Mouse (Mus musculus) stomach, postnatal 0 days (tissue): ENCODE measurements around the gene Anxa1. TPM values are rescaled to one million over a fixed set of nuclear protein-coding genes. Genes with fewer than 3 reads are reported as not detected.

Source experiments
- ATAC-seq: fragments of 200-750 bp; cut with Nextera tagmentation; 2 replicates; pipeline ENCODE4 v1.8.0; 2017; ENCODE audit not compliant: low FRiP score, low TSS enrichment
- DNase-seq: peaks from one replicate; pipeline ENCODE4 v3.0.0-alpha.2; 2016; ENCODE audit warnings: low spot score
- H3K27ac ChIP-seq: fragments of 300-500 bp; sonication (generic); replicated peaks from 2 replicates; pipeline ENCODE4 v1.5.1; 2014; ENCODE audit warnings: mild to moderate bottlenecking, control low read depth
- H3K27me3 ChIP-seq: fragments of 300-500 bp; sonication (generic); 2 replicates; pipeline ENCODE4 v1.6.1; 2014; ENCODE audit warnings: low read length; ENCODE audit not compliant: control insufficient read depth, insufficient read depth
- H3K36me3 ChIP-seq: fragments of 300-500 bp; sonication (generic); 2 replicates; pipeline ENCODE4 v1.6.1; 2014; ENCODE audit warnings: low read length, mixed read lengths; ENCODE audit not compliant: control insufficient read depth, insufficient read depth
- H3K4me1 ChIP-seq: fragments of 300-500 bp; sonication (generic); replicated peaks from 2 replicates; pipeline ENCODE4 v1.6.1; 2014; ENCODE audit warnings: antibody characterized with exemption; ENCODE audit not compliant: control insufficient read depth, insufficient read depth
- H3K4me2 ChIP-seq: fragments of 300-500 bp; sonication (generic); replicated peaks from 2 replicates; pipeline ENCODE4 v1.6.1; 2014; ENCODE audit warnings: low read depth, mild to moderate bottlenecking, control low read depth, moderate library complexity
- H3K4me3 ChIP-seq: fragments of 300-500 bp; sonication (generic); 2 replicates; pipeline ENCODE4 v1.5.1; 2014; ENCODE audit warnings: low read depth, low read length, control low read depth
- H3K9ac ChIP-seq: fragments of 300-500 bp; sonication (generic); 2 replicates; pipeline ENCODE4 v1.6.1; 2014; ENCODE audit warnings: mild to moderate bottlenecking, low read length, control low read depth, mixed read lengths
- H3K9me3 ChIP-seq: fragments of 300-500 bp; sonication (generic); 2 replicates; pipeline ENCODE4 v1.6.1; 2016; ENCODE audit warnings: low read length; ENCODE audit not compliant: control insufficient read depth
- CTCF ChIP-seq: IDR thresholded peaks from 2 replicates; pipeline ENCODE4 v1.5.1; 2016; ENCODE audit warnings: antibody characterized with exemption, low read depth, mild to moderate bottlenecking, moderate library complexity
- EP300 ChIP-seq: optimal IDR thresholded peaks from 2 replicates; pipeline ENCODE3; 2016; ENCODE audit warnings: antibody characterized with exemption
- WGBS: fragments of 180-500 bp; shearing (Covaris S2); extraction: QIAGEN DNeasy Blood & Tissue Kit; methylation state at CpG from one replicate; pipeline ENCODE4 v1.1.7; 2014; 5-methylcytosine and 5-hydroxymethylcytosine counted together
- polyA plus RNA-seq: library from polyadenylated mRNA; unstranded; fragments of >200 nt; fragmentation: Nextera tagmentation; extraction: Ambion mirVana; gene quantifications from 2 replicates; pipeline ENCODE4 v1.2.1, GENCODE M21; 2015

The Anxa1 gene
- polyA plus RNA-seq, 1 experiment from 2014 or later: 666 TPM

DNA sequence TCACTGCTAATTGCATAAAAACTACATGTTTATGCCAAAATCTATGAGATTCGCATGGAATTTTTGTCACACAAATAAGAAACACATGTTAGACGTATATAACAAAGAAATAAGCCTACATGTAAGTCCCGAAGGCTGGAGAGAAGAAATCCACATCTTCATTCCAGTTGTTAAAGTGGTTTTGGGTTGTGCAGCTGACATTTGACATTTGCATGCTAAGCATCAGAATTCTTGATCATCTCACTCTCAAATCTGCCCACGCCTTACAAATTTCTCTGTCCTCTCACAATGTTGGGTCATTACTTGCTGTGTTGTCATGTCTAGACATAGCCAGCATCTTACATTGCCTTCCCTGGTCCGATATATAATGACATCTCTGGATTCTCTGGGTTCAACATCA, 24.2 kb downstream of the Anxa1 start:
- H3K4me3 ChIP-seq: no peak overlapping the region
- 71% methylated on average over 5 of the region's 5 CpGs for WGBS
- no peaks in the 10 kb centered on the region for H3K4me1 ChIP-seq
- no peak for DNase-seq
- H3K4me2 ChIP-seq: no peak overlapping the region
- ATAC-seq: no peak
- no peaks in the 10 kb centered on the region for H3K36me3 ChIP-seq
- TF ChIP-seq CTCF: no peak
- TF ChIP-seq EP300: no peak
- no peak overlapping the region for H3K9ac ChIP-seq
- H3K9me3 ChIP-seq: no peaks in the 10 kb centered on the region
- H3K27me3 ChIP-seq: no peaks in the 10 kb centered on the region
- no peak overlapping the region for H3K27ac ChIP-seq

DNA sequence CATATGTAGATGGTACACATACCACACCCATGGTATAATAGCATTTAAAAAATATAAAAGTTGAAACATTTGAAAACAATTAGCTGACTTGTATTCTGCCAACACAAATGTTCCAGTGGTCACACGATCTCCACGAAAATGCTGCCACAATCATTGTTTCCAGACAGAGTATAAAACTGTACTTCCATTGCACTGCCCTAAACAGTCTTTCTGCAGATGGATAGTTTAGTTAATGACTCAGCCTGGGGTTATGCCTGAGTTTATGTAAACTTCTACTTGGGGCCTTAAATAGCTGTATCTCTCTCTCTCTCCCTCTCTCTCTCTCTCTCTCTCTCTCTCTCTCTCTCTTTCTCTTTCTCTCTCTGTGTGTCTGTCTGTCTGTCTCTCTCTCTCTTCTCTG, 24.7 kb downstream of the Anxa1 start:
- DNase-seq (no peak), ATAC-seq (no peak)
- Histone ChIP-seq H3K4me3 (no peak overlapping the region), H3K4me2 (no peak overlapping the region), H3K4me1 (no peaks in the 10 kb centered on the region), H3K9me3 (no peaks in the 10 kb centered on the region), H3K27me3 (no peaks in the 10 kb centered on the region), H3K36me3 (no peaks in the 10 kb centered on the region), H3K9ac (no peak overlapping the region), H3K27ac (no peak overlapping the region)
- WGBS: 35% methylated on average over 2 of the region's 2 CpGs
- TF ChIP-seq EP300 (no peak), CTCF (no peak)

DNA sequence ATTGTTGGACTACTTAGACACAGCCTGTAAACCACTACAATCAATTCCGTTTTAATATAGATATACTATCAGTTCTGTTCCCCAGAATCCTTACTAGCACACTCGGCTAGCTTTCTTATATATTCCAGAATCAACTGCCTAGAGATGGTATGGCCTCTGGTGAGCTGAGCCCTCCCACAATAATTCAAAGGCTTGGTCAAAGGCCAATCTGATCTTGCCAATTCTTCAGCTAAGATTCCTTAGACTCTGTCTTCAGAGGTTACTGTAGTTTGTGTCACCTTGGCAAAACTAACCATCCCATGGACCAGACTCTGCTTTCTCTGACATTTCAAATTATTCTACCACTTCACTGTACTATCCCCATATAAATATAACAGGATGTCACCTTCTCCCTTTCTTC, 25.4 kb downstream of the Anxa1 start:
- no peak for ATAC-seq
- H3K4me3 ChIP-seq: no peak overlapping the region
- no peak overlapping the region for H3K9ac ChIP-seq
- TF ChIP-seq EP300 (no peak), CTCF (no peak)
- no peaks in the 10 kb centered on the region for H3K4me1 ChIP-seq
- no peaks in the 10 kb centered on the region for H3K9me3 ChIP-seq
- H3K27me3 ChIP-seq: no peaks in the 10 kb centered on the region
- DNase-seq: no peak
- H3K36me3 ChIP-seq: no peaks in the 10 kb centered on the region
- 81% methylated on average over 2 of the region's 2 CpGs for WGBS
- no peak overlapping the region for H3K4me2 ChIP-seq
- H3K27ac ChIP-seq: no peak overlapping the region

DNA sequence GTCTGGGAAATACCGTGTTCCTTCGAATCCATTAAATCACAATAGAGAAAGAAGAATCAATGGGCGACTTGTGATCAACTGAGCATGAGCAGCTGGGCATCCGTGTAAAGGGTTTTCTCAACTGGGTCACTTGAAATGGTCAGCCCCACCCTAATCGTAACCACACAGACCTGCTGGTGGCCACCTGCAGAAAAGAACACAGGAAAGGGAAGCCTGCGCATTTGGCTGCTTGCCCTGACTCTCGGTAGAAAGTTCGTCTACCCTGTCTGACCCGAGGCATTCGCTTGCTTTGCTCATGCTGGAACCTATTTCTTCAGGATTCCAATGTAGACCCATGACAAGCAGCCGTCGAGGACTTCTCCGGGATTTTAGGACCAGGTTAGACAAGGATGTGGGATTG, 25.8 kb downstream of the Anxa1 start:
- H3K4me2 ChIP-seq: no peak overlapping the region
- H3K9ac ChIP-seq: no peak overlapping the region
- H3K36me3 ChIP-seq: no peaks in the 10 kb centered on the region
- no peak for DNase-seq
- no peaks in the 10 kb centered on the region for H3K4me1 ChIP-seq
- TF ChIP-seq CTCF (no peak), EP300 (no peak)
- H3K9me3 ChIP-seq: no peaks in the 10 kb centered on the region
- WGBS: 84% methylated on average over 13 of the region's 13 CpGs
- no peaks in the 10 kb centered on the region for H3K27me3 ChIP-seq
- H3K27ac ChIP-seq: no peak overlapping the region
- no peak overlapping the region for H3K4me3 ChIP-seq
- no peak for ATAC-seq

DNA sequence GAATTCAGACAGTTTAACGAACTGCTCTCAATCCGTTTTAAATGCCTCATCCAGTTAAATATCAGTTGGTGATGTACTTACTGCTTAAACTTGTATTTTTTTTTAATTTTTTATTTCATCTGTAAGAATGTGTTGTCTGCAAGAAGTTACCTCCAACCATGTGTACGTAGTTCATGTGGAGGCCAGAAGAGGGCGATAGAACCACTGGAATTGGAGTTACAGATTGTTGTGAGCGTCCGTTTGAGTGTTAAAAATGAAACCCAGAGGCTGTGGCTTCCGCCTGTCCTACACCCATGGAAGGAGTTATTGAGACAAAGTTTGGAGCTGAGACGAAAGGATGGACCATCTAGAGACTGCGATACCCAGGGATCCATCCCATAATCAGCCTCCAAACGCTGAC, 27.5 kb downstream of the Anxa1 start:
- Histone ChIP-seq H3K9ac (no peak overlapping the region), H3K4me1 (no peaks in the 10 kb centered on the region), H3K9me3 (no peaks in the 10 kb centered on the region), H3K4me2 (no peak overlapping the region), H3K27ac (no peak overlapping the region), H3K4me3 (no peak overlapping the region), H3K27me3 (no peaks in the 10 kb centered on the region), H3K36me3 (no peaks in the 10 kb centered on the region)
- ATAC-seq (no peak), DNase-seq (peak; percentile 35)
- TF ChIP-seq EP300 (no peak), CTCF (peak; percentile 65)
- 72% methylated on average over 10 of the region's 10 CpGs for WGBS

DNA sequence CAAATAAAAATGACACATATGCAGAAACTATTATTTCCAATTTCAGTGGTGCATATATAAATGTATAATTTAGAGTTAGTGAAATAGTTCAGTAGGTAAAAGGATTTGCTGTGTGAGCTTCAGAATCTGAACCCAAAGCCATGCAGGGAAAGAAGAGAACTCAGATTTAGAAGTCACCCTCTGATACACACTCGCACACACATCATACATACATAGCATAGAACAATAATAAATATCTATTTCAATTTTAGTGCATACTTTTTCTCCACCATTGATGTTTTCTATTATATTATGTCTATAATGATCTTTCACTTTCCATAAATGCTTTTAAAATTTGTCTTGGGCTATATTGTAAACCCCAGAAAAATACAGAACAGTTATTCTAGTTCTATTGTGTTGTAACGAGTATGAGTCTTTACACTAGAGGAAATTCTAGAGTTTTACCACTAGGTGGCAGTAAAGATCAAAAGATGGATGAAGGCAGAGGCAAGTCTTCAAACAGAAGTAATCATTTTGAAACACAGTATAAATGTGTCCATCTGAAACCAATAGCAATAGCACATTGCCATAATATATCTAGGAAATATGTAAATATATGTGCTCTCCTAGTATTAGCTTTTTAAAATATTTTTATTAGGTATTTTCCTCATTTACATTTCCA, 28.7 kb downstream of the Anxa1 start:
- DNase-seq (no peak), ATAC-seq (no peak)
- no peaks in the 10 kb centered on the region for H3K4me1 ChIP-seq
- TF ChIP-seq CTCF: peak; percentile 86
- no peak for TF ChIP-seq EP300
- WGBS: 43% methylated on average over 2 of the region's 2 CpGs
- H3K27ac ChIP-seq: no peak overlapping the region
- no peaks in the 10 kb centered on the region for H3K27me3 ChIP-seq
- no peaks in the 10 kb centered on the region for H3K9me3 ChIP-seq
- H3K36me3 ChIP-seq: no peaks in the 10 kb centered on the region
- H3K9ac ChIP-seq: no peak overlapping the region
- no peak overlapping the region for H3K4me2 ChIP-seq
- H3K4me3 ChIP-seq: no peak overlapping the region
